Mouse (Mus musculus) thymus, adult 2 months (tissue): ENCODE data around the gene Cenpf.

Experiments used
- CTCF ChIP-seq: fragments of 200-500 bp; IDR thresholded peaks from 2 replicates; pipeline ENCODE4 v1.5.1; 2012; ENCODE audit warnings: mild to moderate bottlenecking, control low read depth, low read length, moderate library complexity, borderline replicate concordance; ENCODE audit not compliant: control insufficient read depth, poor library complexity, insufficient read depth; ENCODE audit errors: extremely low read depth
- POLR2A ChIP-seq: fragments of 200-500 bp; IDR thresholded peaks from 2 replicates; pipeline ENCODE4 v1.6.1; 2012; ENCODE audit warnings: mild to moderate bottlenecking, low read length, control low read depth, moderate library complexity; ENCODE audit not compliant: control insufficient read depth, poor library complexity, insufficient read depth; ENCODE audit errors: extremely low read depth

GRCm38 (mm10) chr1:189728784-189729115 lies 40.9 kb upstream of the Cenpf start:
- TF ChIP-seq CTCF (0 out of 2 replicates have a peak, but pooled peaks have one; percentile 10), POLR2A (no peak)
